ENCODE assay signal across 8 mouse cellular contexts in the genomic region with DNA sequence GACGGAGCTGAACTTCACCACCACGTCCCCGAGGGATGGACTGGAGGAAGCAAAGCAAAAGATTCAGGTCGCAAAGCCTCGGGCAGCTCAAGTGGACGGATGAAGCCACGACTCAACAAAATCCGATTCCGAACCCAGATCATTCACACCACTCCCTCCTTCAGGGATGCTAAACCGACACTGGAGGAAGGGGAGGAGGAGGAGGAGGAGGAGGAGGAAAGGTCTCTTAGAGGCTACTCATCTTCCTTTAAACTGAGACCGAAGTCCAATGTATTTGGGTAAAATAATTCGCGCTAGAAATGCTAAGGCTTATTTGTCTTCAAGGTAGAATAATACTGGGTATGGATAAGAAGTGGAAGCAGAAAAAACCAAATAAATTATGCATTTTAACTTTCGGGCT. TPM values are rescaled to one million over a fixed set of nuclear protein-coding genes. Genes with fewer than 3 reads are reported as not detected.
DNase-seq lines count a peak whose midpoint lies in the region; ATAC-seq and TF ChIP-seq lines count a peak whose summit lies in the region.

No protein-coding gene starts in this region.

- H3K9ac ChIP-seq in intestine, embryonic 16.5 days (ENCODE audit: low read depth, low read length), result peak overlapping the region; percentile 89
- H3K9ac ChIP-seq in neural tube, embryonic 13.5 days, result peak overlapping the region; percentile 92

- H3K4me1 ChIP-seq in embryonic fibroblast, embryonic 13.5 days (ENCODE audit: control insufficient read depth, insufficient read depth, low read length), result no peaks in the 10 kb centered on the region
- peaks cover 16% of the 10 kb centered on the region for H3K4me1 ChIP-seq in intestine, embryonic 16.5 days (ENCODE audit: control insufficient read depth, insufficient read depth, low read length)
- H3K4me1 ChIP-seq in neural tube, embryonic 13.5 days (replicated peaks), result peaks cover 41% of the 10 kb centered on the region

- H3K27ac ChIP-seq in left cerebral cortex, adult 2 months, result no peak overlapping the region
- no peak overlapping the region for H3K27ac ChIP-seq in embryonic fibroblast, embryonic 13.5 days (ENCODE audit: insufficient read depth, low read length)
- no peak overlapping the region for H3K27ac ChIP-seq in intestine, embryonic 16.5 days (ENCODE audit: low read length)
- no peak overlapping the region for H3K27ac ChIP-seq in neural tube, embryonic 13.5 days (replicated peaks)

- no peak for ATAC-seq in intestine, embryonic 16.5 days
- ATAC-seq in neural tube, embryonic 13.5 days (ENCODE audit: low read depth), result no peak
- ATAC-seq in cerebellum, adult (ENCODE audit: insufficient number of reproducible peaks, low FRiP score, low TSS enrichment), result no peak

- WGBS in intestine, embryonic 16.5 days, result 47% methylated on average over 14 of the region's 14 CpGs
- WGBS in neural tube, embryonic 13.5 days, result 44% methylated on average over 14 of the region's 14 CpGs

- H3K4me2 ChIP-seq in intestine, embryonic 16.5 days (ENCODE audit: low read depth, low read length), result peak overlapping the region; percentile 98
- H3K4me2 ChIP-seq in neural tube, embryonic 13.5 days, result peak overlapping the region; percentile 100

- DNase-seq in left cerebral cortex, adult 2 months (ENCODE audit: extremely low spot score in 1 of 2, low spot score in 2 of 2), result no peak
- DNase-seq in left cerebral cortex, postnatal 25 days (ENCODE audit: low spot score in 2 of 2), result no peak
- DNase-seq in layer of hippocampus, postnatal 14 days (ENCODE audit: low spot score in 2 of 2), result no peak
- no peak for DNase-seq in cerebellum, adult 11-12 months

- intact Hi-C loops in left cerebral cortex, adult 2 months (cut with DNase I), result loop anchor here (5.0 kb wide), 1 partner anchor 56 kb away; no protein-coding TSS in a partner anchor
- intact Hi-C loops in left cerebral cortex, postnatal 25 days (cut with DNase I), result loop anchor here (5.0 kb wide), 1 partner anchor 111 kb away; no protein-coding TSS in a partner anchor

- H3K36me3 ChIP-seq in intestine, embryonic 16.5 days (ENCODE audit: control insufficient read depth, insufficient read depth, low read length), result no peaks in the 10 kb centered on the region
- no peaks in the 10 kb centered on the region for H3K36me3 ChIP-seq in neural tube, embryonic 13.5 days

- peak overlapping the region; percentile 97 for H3K4me3 ChIP-seq in left cerebral cortex, adult 2 months
- H3K4me3 ChIP-seq in embryonic fibroblast, embryonic 13.5 days (ENCODE audit: insufficient read depth, low read length), result peak overlapping the region; percentile 73
- H3K4me3 ChIP-seq in intestine, embryonic 16.5 days (ENCODE audit: low read length), result peak overlapping the region; percentile 88
- H3K4me3 ChIP-seq in neural tube, embryonic 13.5 days, result peak overlapping the region; percentile 86

- TF ChIP-seq CTCF in left cerebral cortex, adult 2 months (IDR thresholded peaks at IDR 0.05), result no peak
- no peak for TF ChIP-seq CTCF in embryonic fibroblast, embryonic 13.5 days (IDR thresholded peaks at IDR 0.05; ENCODE audit: borderline replicate concordance, insufficient read depth, low read length)

- no peaks in the 10 kb centered on the region for H3K9me3 ChIP-seq in intestine, embryonic 16.5 days (ENCODE audit: control insufficient read depth, low read length)
- no peaks in the 10 kb centered on the region for H3K9me3 ChIP-seq in neural tube, embryonic 13.5 days

- H3K27me3 ChIP-seq in intestine, embryonic 16.5 days (replicated peaks; ENCODE audit: control insufficient read depth, insufficient read depth, low read length), result no peaks in the 10 kb centered on the region
- H3K27me3 ChIP-seq in neural tube, embryonic 13.5 days, result no peaks in the 10 kb centered on the region

- TF ChIP-seq POLR2A in embryonic fibroblast, embryonic 13.5 days (IDR thresholded peaks at IDR 0.05; ENCODE audit: low read depth, low read length), result no peak

RNA-seq across cellular contexts. Expression of gene Sowahc, which starts 1.5 kb away (rescaled TPM):
- total RNA-seq in left cerebral cortex, adult 2 months (2021), result 1 to 10 TPM; 7.1 to 7.7 TPM
- 1 to 10 TPM; 8.6 to 8.8 TPM for total RNA-seq in left cerebral cortex, postnatal 25 days (2021)
- 4.4 and 5.8 TPM in 2 replicates for polyA plus RNA-seq in embryonic fibroblast, embryonic 13.5 days (2011; ENCODE audit: insufficient read length, low read depth, missing spikeins)
- 11.2 and 11.7 TPM in 2 replicates for polyA plus RNA-seq in intestine, embryonic 16.5 days (2015; fragmentation: Nextera tagmentation; extraction: Ambion mirVana)
- 15.2 and 15.8 TPM in 2 replicates for polyA plus RNA-seq in neural tube, embryonic 13.5 days (2015; fragmentation: Nextera tagmentation; extraction: Ambion mirVana)
- total RNA-seq in layer of hippocampus, postnatal 14 days (2021), result 10 to 100 TPM in 1 of 2 experiments, 1 to 10 TPM in 1; 9.2 to 10.1 TPM

RNA-seq across cellular contexts. Expression of gene Sept10, which starts 1.7 kb away (rescaled TPM):
- total RNA-seq in left cerebral cortex, adult 2 months (2021), result 1 to 10 TPM; 6.6 to 6.9 TPM
- total RNA-seq in left cerebral cortex, postnatal 25 days (2021), result 1 to 10 TPM; 6.9 to 7.6 TPM
- polyA plus RNA-seq in embryonic fibroblast, embryonic 13.5 days (2011; ENCODE audit: insufficient read length, low read depth, missing spikeins), result 30.1 and 31.4 TPM in 2 replicates
- polyA plus RNA-seq in intestine, embryonic 16.5 days (2015; fragmentation: Nextera tagmentation; extraction: Ambion mirVana), result 24.6 and 25.6 TPM in 2 replicates
- 19.1 and 21.5 TPM in 2 replicates for polyA plus RNA-seq in neural tube, embryonic 13.5 days (2015; fragmentation: Nextera tagmentation; extraction: Ambion mirVana)
- 10 to 100 TPM in 1 of 2 experiments, 1 to 10 TPM in 1; 9.7 to 12.6 TPM for total RNA-seq in layer of hippocampus, postnatal 14 days (2021)
